ENCODE assay signal across 11 mouse cellular contexts in genomic region chr15:68866471-68866870, GRCm38 (mm10).
"Had no signal": no experiment of that assay in that cellular context is flagged by ENCODE, and none has a peak within 500 bp of the region (broad histone marks: within the 10 kb centered on the region; RNA-seq: fewer than 3 reads in every experiment).

No protein-coding gene starts in this region.

- DNase-seq: retina, postnatal 1 day; right cerebral cortex, adult 18-20 months; right cerebral cortex, postnatal 14 days; right cerebral cortex, postnatal 25 days; right cerebral cortex, postnatal 4 days; spleen, adult 18-20 months; thymus, adult 2 months; thymus, postnatal 14 days; thymus, postnatal 25 days; thymus, postnatal 36 days; thymus, postnatal 4 days had no signal
